Mouse (Mus musculus) heart, adult 2 months (tissue): ENCODE results near the gene Tfpi2.

Experiments used
- CTCF ChIP-seq: fragments of 200-600 bp; IDR thresholded peaks from 2 replicates; pipeline ENCODE4 v1.8.1; 2022; ENCODE audit warnings: antibody characterized with exemption, mild to moderate bottlenecking, moderate library complexity
- POLR2A ChIP-seq: fragments of 200-500 bp; IDR thresholded peaks from 2 replicates; pipeline ENCODE4 v1.6.1; 2011; ENCODE audit warnings: mild to moderate bottlenecking, low read depth, low read length, control low read depth; ENCODE audit not compliant: insufficient read depth

GRCm38 (mm10) chr6:3993492-3993891, 4.8 kb upstream of the Tfpi2 start, which contains the start of gene Gngt1:
- TF ChIP-seq CTCF, result no peak
- TF ChIP-seq POLR2A, result no peak
